7 mouse cellular contexts compared by ENCODE assay signal in the genomic region with DNA sequence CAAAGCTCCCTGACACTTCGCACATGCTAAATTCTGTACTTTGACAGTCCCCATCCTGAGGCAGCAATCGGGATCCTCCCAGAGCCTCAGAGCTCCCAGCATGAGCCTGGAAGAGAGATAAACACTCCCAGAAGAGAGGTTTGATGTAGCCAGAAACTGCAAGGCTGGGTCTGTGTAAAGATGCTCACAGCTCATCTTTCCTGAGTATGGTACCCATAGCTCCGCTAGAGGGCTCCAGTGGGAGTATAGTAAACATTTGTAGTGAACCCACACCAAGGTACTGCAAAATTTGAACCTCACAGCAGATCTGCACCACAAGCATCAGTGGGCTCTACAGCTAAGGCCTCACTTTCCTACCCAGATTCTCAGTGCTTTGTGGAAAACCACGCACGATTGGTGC. TPM values are rescaled to one million over a fixed set of nuclear protein-coding genes. Genes with fewer than 3 reads are reported as not detected.
DNase-seq lines count a peak whose midpoint lies in the region; ATAC-seq and TF ChIP-seq lines count a peak whose summit lies in the region.

No protein-coding gene starts in this region.

- no peak overlapping the region for H3K4me3 ChIP-seq in kidney, embryonic 15.5 days (replicated peaks)
- H3K4me3 ChIP-seq in thymus, adult 2 months (ENCODE audit: control insufficient read depth, insufficient read depth, low read length), result no peak overlapping the region
- no peak overlapping the region for H3K4me3 ChIP-seq in embryonic facial prominence, embryonic 11.5 days (ENCODE audit: low read depth, low read length)
- no peak overlapping the region for H3K4me3 ChIP-seq in neural tube, embryonic 15.5 days (replicated peaks)

- no peaks in the 10 kb centered on the region for H3K27me3 ChIP-seq in kidney, embryonic 15.5 days
- no peaks in the 10 kb centered on the region for H3K27me3 ChIP-seq in thymus, adult 2 months (ENCODE audit: control insufficient read depth, insufficient read depth, low read length)
- no peaks in the 10 kb centered on the region for H3K27me3 ChIP-seq in embryonic facial prominence, embryonic 11.5 days (ENCODE audit: control insufficient read depth, insufficient read depth, low read length)
- H3K27me3 ChIP-seq in neural tube, embryonic 15.5 days (replicated peaks), result no peaks in the 10 kb centered on the region

- H3K4me1 ChIP-seq in kidney, embryonic 15.5 days, result peaks cover 8% of the 10 kb centered on the region
- no peaks in the 10 kb centered on the region for H3K4me1 ChIP-seq in thymus, adult 2 months (replicated peaks; ENCODE audit: control insufficient read depth, insufficient read depth, low read length)
- no peaks in the 10 kb centered on the region for H3K4me1 ChIP-seq in embryonic facial prominence, embryonic 11.5 days (ENCODE audit: control insufficient read depth, insufficient read depth, low read length)
- H3K4me1 ChIP-seq in neural tube, embryonic 15.5 days, result peaks cover 12% of the 10 kb centered on the region

- TF ChIP-seq CTCF in thymus, adult 2 months (IDR thresholded peaks at IDR 0.05; ENCODE audit: borderline replicate concordance, control insufficient read depth, extremely low read depth, insufficient read depth, low read length, poor library complexity), result no peak

- no peaks in the 10 kb centered on the region for H3K36me3 ChIP-seq in kidney, embryonic 15.5 days
- H3K36me3 ChIP-seq in thymus, adult 2 months (ENCODE audit: control insufficient read depth, insufficient read depth, low read length), result no peaks in the 10 kb centered on the region
- no peaks in the 10 kb centered on the region for H3K36me3 ChIP-seq in embryonic facial prominence, embryonic 11.5 days (replicated peaks; ENCODE audit: control insufficient read depth, insufficient read depth, low read depth, low read length)
- H3K36me3 ChIP-seq in neural tube, embryonic 15.5 days, result no peaks in the 10 kb centered on the region

- no peak overlapping the region for H3K9ac ChIP-seq in kidney, embryonic 15.5 days
- no peak overlapping the region for H3K9ac ChIP-seq in embryonic facial prominence, embryonic 11.5 days (replicated peaks; ENCODE audit: low read length)
- H3K9ac ChIP-seq in neural tube, embryonic 15.5 days (replicated peaks), result no peak overlapping the region

- ATAC-seq in kidney, embryonic 15.5 days (replicated peaks; ENCODE audit: low FRiP score), result no peak
- ATAC-seq in embryonic facial prominence, embryonic 11.5 days (replicated peaks; ENCODE audit: insufficient number of reproducible peaks, low FRiP score, low TSS enrichment, low read depth), result no peak
- ATAC-seq in neural tube, embryonic 15.5 days (ENCODE audit: low FRiP score), result no peak

- TF ChIP-seq POLR2A in thymus, adult 2 months (IDR thresholded peaks at IDR 0.05; ENCODE audit: control insufficient read depth, extremely low read depth, insufficient read depth, low read length, poor library complexity), result no peak

- DNase-seq in kidney, adult 18-20 months, result peak; percentile 32
- peak; percentile 36 for DNase-seq in thymus, adult 2 months
- no peak for DNase-seq in thymus, adult 18-20 months
- DNase-seq in embryonic facial prominence, embryonic 11.5 days (ENCODE audit: low spot score), result peak; percentile 66
- DNase-seq in urinary bladder, postnatal 25 days (ENCODE audit: low spot score), result no peak

- H3K9me3 ChIP-seq in kidney, embryonic 15.5 days (replicated peaks), result no peaks in the 10 kb centered on the region
- no peaks in the 10 kb centered on the region for H3K9me3 ChIP-seq in embryonic facial prominence, embryonic 11.5 days (replicated peaks; ENCODE audit: control insufficient read depth, low read length)
- no peaks in the 10 kb centered on the region for H3K9me3 ChIP-seq in neural tube, embryonic 15.5 days (replicated peaks)

- H3K4me2 ChIP-seq in kidney, embryonic 15.5 days, result no peak overlapping the region
- no peak overlapping the region for H3K4me2 ChIP-seq in embryonic facial prominence, embryonic 11.5 days (ENCODE audit: low read depth, low read length)
- no peak overlapping the region for H3K4me2 ChIP-seq in neural tube, embryonic 15.5 days

- H3K27ac ChIP-seq in kidney, embryonic 15.5 days, result no peak overlapping the region
- H3K27ac ChIP-seq in thymus, adult 2 months (ENCODE audit: control insufficient read depth, insufficient read depth, low read length), result no peak overlapping the region
- H3K27ac ChIP-seq in embryonic facial prominence, embryonic 11.5 days (replicated peaks; ENCODE audit: low read depth, low read length), result no peak overlapping the region
- no peak overlapping the region for H3K27ac ChIP-seq in neural tube, embryonic 15.5 days (replicated peaks)

- 55% methylated on average over 5 of the region's 5 CpGs for WGBS in kidney, embryonic 15.5 days
- WGBS in thymus, adult 2 months, result 77% methylated on average over 5 of the region's 5 CpGs
- 53% methylated on average over 5 of the region's 5 CpGs for WGBS in embryonic facial prominence, embryonic 11.5 days
- WGBS in neural tube, embryonic 15.5 days, result 54% methylated on average over 5 of the region's 5 CpGs

RNA-seq across cellular contexts. Expression of a gene that starts 4.2 kb away (rescaled TPM):
- 318 and 324 TPM in 2 replicates for polyA plus RNA-seq in kidney, embryonic 15.5 days (2015; fragmentation: Nextera tagmentation; extraction: Ambion mirVana)
- 565 and 568 TPM in 2 replicates for polyA plus RNA-seq in thymus, adult 2 months (2012; rRNA removed)
- 396 and 435 TPM in 2 replicates for polyA plus RNA-seq in embryonic facial prominence, embryonic 11.5 days (2014; fragmentation: Nextera tagmentation; extraction: Ambion mirVana)
- polyA plus RNA-seq in neural tube, embryonic 15.5 days (2015; fragmentation: Nextera tagmentation; extraction: Ambion mirVana), result 426 and 445 TPM in 2 replicates

RNA-seq across cellular contexts. Expression of a gene that starts 56.4 kb away (rescaled TPM):
- 131 and 135 TPM in 2 replicates for polyA plus RNA-seq in kidney, embryonic 15.5 days (2015; fragmentation: Nextera tagmentation; extraction: Ambion mirVana)
- polyA plus RNA-seq in thymus, adult 2 months (2012; rRNA removed), result 124 and 130 TPM in 2 replicates
- 136 and 144 TPM in 2 replicates for polyA plus RNA-seq in embryonic facial prominence, embryonic 11.5 days (2014; fragmentation: Nextera tagmentation; extraction: Ambion mirVana)
- 126 and 128 TPM in 2 replicates for polyA plus RNA-seq in neural tube, embryonic 15.5 days (2015; fragmentation: Nextera tagmentation; extraction: Ambion mirVana)

Comparison
In these comparisons a context has a peak if more than half of its experiments do, and no peak if none do; other contexts are left out.
1. DNase-seq: peak in kidney, adult 18-20 months (single experiment), thymus, adult 2 months (single experiment) and embryonic facial prominence, embryonic 11.5 days (single experiment); none in thymus, adult 18-20 months (0 of 2) and urinary bladder, postnatal 25 days (single experiment).